Mouse (Mus musculus) intestine, embryonic 16.5 days (tissue): Measurements from ENCODE around the gene Dlgap4. TPM values are rescaled to one million over a fixed set of nuclear protein-coding genes. Genes with fewer than 3 reads are reported as not detected.

ENCODE experiments used
- ATAC-seq: fragments of 200-750 bp; cut with Nextera tagmentation; 2 replicates; pipeline ENCODE4 v1.8.0; 2017; ENCODE audit warnings: moderate TSS enrichment, moderate library complexity
- H3K27ac ChIP-seq: fragments of 300-500 bp; sonication (generic); 2 replicates; pipeline ENCODE4 v1.5.1; 2014; ENCODE audit warnings: mild to moderate bottlenecking, low read length
- H3K27me3 ChIP-seq: fragments of 300-500 bp; sonication (generic); replicated peaks from 2 replicates; pipeline ENCODE4 v1.6.1; 2014; ENCODE audit warnings: low read length, control low read depth, mixed read lengths; ENCODE audit not compliant: control insufficient read depth, insufficient read depth
- H3K36me3 ChIP-seq: fragments of 300-500 bp; sonication (generic); 2 replicates; pipeline ENCODE4 v1.6.1; 2014; ENCODE audit warnings: low read length, control low read depth; ENCODE audit not compliant: control insufficient read depth, insufficient read depth
- H3K4me1 ChIP-seq: fragments of 300-500 bp; sonication (generic); 2 replicates; pipeline ENCODE4 v1.6.1; 2014; ENCODE audit warnings: low read length, control low read depth, mixed read lengths; ENCODE audit not compliant: control insufficient read depth, insufficient read depth
- H3K4me2 ChIP-seq: fragments of 300-500 bp; sonication (generic); 2 replicates; pipeline ENCODE4 v1.6.1; 2014; ENCODE audit warnings: low read depth, low read length, control low read depth
- H3K4me3 ChIP-seq: fragments of 300-500 bp; sonication (generic); 2 replicates; pipeline ENCODE4 v1.5.1; 2014; ENCODE audit warnings: mild to moderate bottlenecking, low read length
- H3K9ac ChIP-seq: fragments of 300-500 bp; sonication (generic); 2 replicates; pipeline ENCODE4 v1.6.1; 2014; ENCODE audit warnings: low read depth, low read length
- H3K9me3 ChIP-seq: fragments of 300-500 bp; sonication (generic); 2 replicates; pipeline ENCODE4 v1.6.1; 2016; ENCODE audit warnings: low read length, control low read depth; ENCODE audit not compliant: control insufficient read depth
- WGBS: fragments of 180-500 bp; shearing (Covaris S2); extraction: QIAGEN DNeasy Blood & Tissue Kit; methylation state at CpG from one replicate; pipeline ENCODE4 v1.1.7; 2014; 5-methylcytosine and 5-hydroxymethylcytosine counted together
- polyA plus RNA-seq: library from polyadenylated mRNA; unstranded; fragments of >200 nt; fragmentation: Nextera tagmentation; extraction: Ambion mirVana; gene quantifications from 2 replicates; pipeline ENCODE4 v1.2.1, GENCODE M21; 2015

Dlgap4 gene
- polyA plus RNA-seq, 1 experiment from 2014 or later, result 52.6 TPM

DNA sequence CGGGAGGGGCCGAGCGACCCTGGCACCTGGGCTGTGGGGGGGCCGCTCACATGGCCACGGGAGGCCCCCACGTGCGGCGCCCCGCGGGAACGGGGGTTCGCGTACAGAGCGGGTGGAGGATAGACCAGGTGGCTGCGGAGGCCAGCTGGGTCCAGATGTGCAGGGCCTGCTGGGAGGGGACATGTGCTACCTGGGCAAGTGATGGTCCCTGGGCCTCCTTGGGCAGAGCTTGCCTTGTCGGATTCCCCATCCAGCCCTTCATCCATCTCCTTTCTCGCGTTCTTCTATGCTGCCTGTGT is 702 bp downstream of the Dlgap4 start:
- Histone ChIP-seq H3K27ac (no peak overlapping the region), H3K4me1 (peaks cover 15% of the 10 kb centered on the region), H3K9ac (peak overlapping the region; percentile 67), H3K4me3 (peak overlapping the region; percentile 63), H3K36me3 (no peaks in the 10 kb centered on the region), H3K4me2 (peak overlapping the region; percentile 93), H3K27me3 (peaks cover 62% of the 10 kb centered on the region), H3K9me3 (no peaks in the 10 kb centered on the region)
- under 1% methylated on average over 18 of the region's 18 CpGs for WGBS
- ATAC-seq, result 0 out of 2 replicates have a peak, but pooled peaks have one; percentile 24

GRCm38 (mm10) chr2:156614661-156615654 is 1.5 kb downstream of the Dlgap4 start:
- H3K4me3 ChIP-seq, result peak overlapping the region; percentile 63

GRCm38 (mm10) chr2:156616513-156616912 is 3.0 kb downstream of the Dlgap4 start:
- Histone ChIP-seq H3K4me2 (no peak overlapping the region), H3K9me3 (no peaks in the 10 kb centered on the region), H3K9ac (no peak overlapping the region), H3K27me3 (peaks cover 54% of the 10 kb centered on the region), H3K4me1 (peaks cover 15% of the 10 kb centered on the region), H3K36me3 (no peaks in the 10 kb centered on the region), H3K4me3 (no peak overlapping the region), H3K27ac (no peak overlapping the region)
- ATAC-seq, result no peak
- 67% methylated on average over 7 of the region's 7 CpGs for WGBS

More at GRCm38 (mm10) chr2:156614661-156615654, 1.5 kb downstream of the Dlgap4 start:
- H3K27me3 ChIP-seq, result peaks cover 61% of the 10 kb centered on the region
- peak overlapping the region; percentile 93 for H3K4me2 ChIP-seq
- WGBS, result 10% methylated on average over 31 of the region's 31 CpGs
- no peaks in the 10 kb centered on the region for H3K9me3 ChIP-seq
- ATAC-seq, result 0 out of 2 replicates have a peak, but pooled peaks have one; percentile 13
- H3K36me3 ChIP-seq, result no peaks in the 10 kb centered on the region
- no peak overlapping the region for H3K27ac ChIP-seq
- H3K4me1 ChIP-seq, result peaks cover 15% of the 10 kb centered on the region
- H3K9ac ChIP-seq, result no peak overlapping the region

DNA sequence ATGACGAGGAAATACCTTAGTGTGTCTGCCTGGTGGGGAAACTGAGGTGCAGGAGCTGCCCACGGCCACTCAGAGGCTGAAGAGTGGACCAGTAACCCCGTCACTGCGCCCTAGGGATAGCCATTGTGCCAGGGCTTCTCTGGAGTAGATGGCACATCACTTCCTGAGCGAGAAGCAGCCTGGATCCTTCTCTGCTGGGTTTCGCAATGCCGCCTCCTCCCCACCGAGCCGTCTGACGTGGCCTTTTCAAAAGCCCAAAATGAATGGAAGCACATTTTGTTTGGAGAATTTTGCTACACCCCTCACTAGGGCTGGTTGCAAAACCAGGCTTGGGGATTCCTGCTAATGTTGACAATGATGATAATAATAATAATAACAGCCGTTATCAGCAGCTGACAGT is 4.0 kb downstream of the Dlgap4 start:
- Histone ChIP-seq H3K36me3 (no peaks in the 10 kb centered on the region), H3K9ac (no peak overlapping the region), H3K9me3 (no peaks in the 10 kb centered on the region), H3K27ac (no peak overlapping the region), H3K4me1 (peaks cover 15% of the 10 kb centered on the region), H3K27me3 (peaks cover 51% of the 10 kb centered on the region), H3K4me2 (no peak overlapping the region), H3K4me3 (no peak overlapping the region)
- ATAC-seq, result no peak
- 38% methylated on average over 11 of the region's 11 CpGs for WGBS

DNA sequence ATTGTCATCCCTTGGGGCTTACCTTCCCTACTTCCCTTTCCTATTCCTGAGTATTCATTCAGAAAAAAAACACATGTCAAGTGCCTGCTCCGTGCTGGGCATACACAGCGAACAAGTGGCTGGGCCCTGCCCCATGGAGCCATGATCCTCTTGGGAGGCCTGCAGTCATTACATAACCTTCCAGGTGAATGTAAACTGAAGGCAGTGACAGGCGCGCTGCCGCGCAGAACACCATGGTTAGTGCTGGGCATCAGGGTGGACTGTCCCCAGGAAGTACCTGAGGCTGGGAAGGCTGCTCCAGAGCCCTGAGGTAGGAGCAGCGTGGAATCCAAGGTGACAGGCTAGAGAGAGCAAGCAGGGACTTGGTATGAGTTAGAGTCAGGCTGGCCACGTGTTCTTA is 7.4 kb downstream of the Dlgap4 start:
- Histone ChIP-seq H3K27ac (no peak overlapping the region), H3K9ac (no peak overlapping the region), H3K27me3 (peaks cover 20% of the 10 kb centered on the region), H3K4me3 (no peak overlapping the region), H3K4me2 (no peak overlapping the region), H3K9me3 (no peaks in the 10 kb centered on the region), H3K36me3 (no peaks in the 10 kb centered on the region), H3K4me1 (no peaks in the 10 kb centered on the region)
- 74% methylated on average over 8 of the region's 8 CpGs for WGBS
- no peak for ATAC-seq

- no peak overlapping the region for H3K9ac ChIP-seq
- no peak for ATAC-seq
- H3K9me3 ChIP-seq, result no peaks in the 10 kb centered on the region
- no peak overlapping the region for H3K27ac ChIP-seq
- 61% methylated on average over 5 of the region's 5 CpGs for whole genome bisulfite sequencing
- no peak overlapping the region for H3K4me3 ChIP-seq
- no peak overlapping the region for H3K4me2 ChIP-seq
- no peaks in the 10 kb centered on the region for H3K4me1 ChIP-seq
- peaks cover 14% of the 10 kb centered on the region; the same call in 1 of the 2 replicates for H3K27me3 ChIP-seq
- no peaks in the 10 kb centered on the region for H3K36me3 ChIP-seq
Observed at GRCm38 (mm10) chr2:156621449-156621848, 7.9 kb downstream of the Dlgap4 start.

- no peak overlapping the region for H3K4me2 ChIP-seq
- WGBS, result 84% methylated on average over 6 of the region's 6 CpGs
- H3K36me3 ChIP-seq, result no peaks in the 10 kb centered on the region
- H3K9me3 ChIP-seq, result no peaks in the 10 kb centered on the region
- H3K9ac ChIP-seq, result no peak overlapping the region
- no peak overlapping the region for H3K4me3 ChIP-seq
- peaks cover 6% of the 10 kb centered on the region; the same call in 1 of the 2 replicates for H3K27me3 ChIP-seq
- H3K27ac ChIP-seq, result no peak overlapping the region
- ATAC-seq, result no peak
- no peaks in the 10 kb centered on the region for H3K4me1 ChIP-seq
Observed at GRCm38 (mm10) chr2:156622192-156622591, 8.7 kb downstream of the Dlgap4 start.

DNA sequence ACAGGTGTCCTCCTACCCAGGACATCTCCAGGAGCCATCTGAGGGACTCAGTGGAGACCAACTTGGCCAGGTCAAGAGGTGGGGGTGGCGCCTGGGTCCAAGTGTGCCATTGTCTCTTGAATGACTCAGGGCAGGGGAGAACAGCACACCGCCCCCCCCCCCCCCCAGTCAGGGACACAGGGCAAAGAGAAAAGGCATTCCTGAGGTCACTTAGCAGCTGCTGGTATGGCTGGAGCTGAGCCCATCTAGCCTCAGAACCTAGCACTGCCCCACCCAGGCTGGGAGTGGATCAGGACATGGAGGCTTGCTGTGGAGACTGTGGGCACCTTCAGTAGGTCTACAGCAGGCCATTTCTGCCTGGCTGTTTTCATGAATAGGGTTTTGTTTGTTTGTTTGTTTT is 9.7 kb downstream of the Dlgap4 start:
- ATAC-seq, result no peak
- no peaks in the 10 kb centered on the region for H3K9me3 ChIP-seq
- H3K36me3 ChIP-seq, result no peaks in the 10 kb centered on the region
- no peaks in the 10 kb centered on the region for H3K27me3 ChIP-seq
- H3K27ac ChIP-seq, result no peak overlapping the region
- H3K4me2 ChIP-seq, result no peak overlapping the region
- no peak overlapping the region for H3K9ac ChIP-seq
- H3K4me3 ChIP-seq, result no peak overlapping the region
- 76% methylated on average over 2 of the region's 2 CpGs for WGBS
- no peaks in the 10 kb centered on the region for H3K4me1 ChIP-seq

- Histone ChIP-seq H3K9ac (no peak overlapping the region), H3K4me2 (no peak overlapping the region), H3K9me3 (no peaks in the 10 kb centered on the region; the same call in 1 of the 2 replicates), H3K36me3 (no peaks in the 10 kb centered on the region), H3K4me1 (no peaks in the 10 kb centered on the region), H3K27ac (no peak overlapping the region), H3K27me3 (no peaks in the 10 kb centered on the region), H3K4me3 (no peak overlapping the region)
- WGBS, result 84% methylated on average over 18 of the region's 18 CpGs
- no peak for ATAC-seq
Observed at GRCm38 (mm10) chr2:156625307-156625706, 11.8 kb downstream of the Dlgap4 start.
